Mouse (Mus musculus): ENCODE measurements around the gene Ssr2. TPM values are rescaled to one million over a fixed set of nuclear protein-coding genes. Genes with fewer than 3 reads are reported as not detected.

Gene Ssr2
- polyA plus RNA-seq, 1 experiment from 2014 or later: 260 TPM

GRCm38 (mm10) chr3:88620992-88621536 lies 45.4 kb downstream of the Ssr2 start:
- Histone ChIP-seq H3K4me1 (ENCODE audit: control insufficient read depth, insufficient read depth, low read length) (peaks cover 52% of the 10 kb centered on the region), H3K4me2 (replicated peaks; ENCODE audit: low read depth, low read length) (peak overlapping the region; percentile 95), H3K27me3 (ENCODE audit: control insufficient read depth, insufficient read depth, low read length) (no peaks in the 10 kb centered on the region), H3K9ac (ENCODE audit: low read depth, low read length) (peak overlapping the region; percentile 86), H3K4me3 (ENCODE audit: low read length) (peak overlapping the region; percentile 67), H3K36me3 (ENCODE audit: control insufficient read depth, insufficient read depth, low read length) (0 out of 2 replicates have a peak, but pooled peaks cover 4% of the 10 kb centered on the region), H3K9me3 (ENCODE audit: control insufficient read depth, low read length) (no peaks in the 10 kb centered on the region), H3K27ac (ENCODE audit: low read depth, low read length) (peak overlapping the region; percentile 97)
- WGBS: under 1% methylated on average over 55 of the region's 64 CpGs
- ATAC-seq (ENCODE audit: low FRiP score, low TSS enrichment): peak; percentile 76

GRCm38 (mm10) chr3:88621537-88622112 lies 45.9 kb downstream of the Ssr2 start:
- Histone ChIP-seq H3K27me3 (ENCODE audit: control insufficient read depth, insufficient read depth, low read length) (no peaks in the 10 kb centered on the region), H3K4me1 (ENCODE audit: control insufficient read depth, insufficient read depth, low read length) (peaks cover 52% of the 10 kb centered on the region), H3K4me3 (ENCODE audit: low read length) (peak overlapping the region; percentile 67), H3K9ac (ENCODE audit: low read depth, low read length) (peak overlapping the region; percentile 86), H3K4me2 (replicated peaks; ENCODE audit: low read depth, low read length) (peak overlapping the region; percentile 95), H3K9me3 (ENCODE audit: control insufficient read depth, low read length) (no peaks in the 10 kb centered on the region), H3K27ac (ENCODE audit: low read depth, low read length) (peak overlapping the region; percentile 97), H3K36me3 (ENCODE audit: control insufficient read depth, insufficient read depth, low read length) (peaks cover 8% of the 10 kb centered on the region; the same call in 1 of the 2 replicates)
- under 1% methylated on average over 31 of the region's 36 CpGs for WGBS
- ATAC-seq (ENCODE audit: low FRiP score, low TSS enrichment): peak; percentile 32

- Histone ChIP-seq H3K4me3 (ENCODE audit: low read length) (peak overlapping the region; percentile 67), H3K27ac (ENCODE audit: low read depth, low read length) (peak overlapping the region; percentile 97), H3K4me2 (replicated peaks; ENCODE audit: low read depth, low read length) (peak overlapping the region; percentile 95), H3K27me3 (ENCODE audit: control insufficient read depth, insufficient read depth, low read length) (no peaks in the 10 kb centered on the region), H3K36me3 (ENCODE audit: control insufficient read depth, insufficient read depth, low read length) (peaks cover 9% of the 10 kb centered on the region; the same call in 1 of the 2 replicates), H3K9ac (ENCODE audit: low read depth, low read length) (peak overlapping the region; percentile 86), H3K9me3 (ENCODE audit: control insufficient read depth, low read length) (no peaks in the 10 kb centered on the region), H3K4me1 (ENCODE audit: control insufficient read depth, insufficient read depth, low read length) (peaks cover 58% of the 10 kb centered on the region)
- under 1% methylated on average over 24 of the region's 24 CpGs for WGBS
- no peak for ATAC-seq (ENCODE audit: low FRiP score, low TSS enrichment)
Measured at GRCm38 (mm10) chr3:88622113-88622940, 46.7 kb downstream of the Ssr2 start.

GRCm38 (mm10) chr3:88622941-88623345 lies 47.3 kb downstream of the Ssr2 start:
- WGBS: 0% methylated on average over 4 of the region's 6 CpGs
- peaks cover 9% of the 10 kb centered on the region; the same call in 1 of the 2 replicates for H3K36me3 ChIP-seq (ENCODE audit: control insufficient read depth, insufficient read depth, low read length)
- H3K9me3 ChIP-seq (ENCODE audit: control insufficient read depth, low read length): no peaks in the 10 kb centered on the region
- ATAC-seq (ENCODE audit: low FRiP score, low TSS enrichment): peak; percentile 26
- peak overlapping the region; percentile 95 for H3K4me2 ChIP-seq (replicated peaks; ENCODE audit: low read depth, low read length)
- H3K27me3 ChIP-seq (ENCODE audit: control insufficient read depth, insufficient read depth, low read length): no peaks in the 10 kb centered on the region
- peaks cover 57% of the 10 kb centered on the region for H3K4me1 ChIP-seq (ENCODE audit: control insufficient read depth, insufficient read depth, low read length)
- peak overlapping the region; percentile 86 for H3K9ac ChIP-seq (ENCODE audit: low read depth, low read length)
- peak overlapping the region; percentile 97 for H3K27ac ChIP-seq (ENCODE audit: low read depth, low read length)
- H3K4me3 ChIP-seq (ENCODE audit: low read length): peak overlapping the region; percentile 67

GRCm38 (mm10) chr3:88623346-88624135 lies 47.9 kb downstream of the Ssr2 start:
- H3K9ac ChIP-seq (ENCODE audit: low read depth, low read length): peak overlapping the region; percentile 86
- peaks cover 9% of the 10 kb centered on the region; the same call in 1 of the 2 replicates for H3K36me3 ChIP-seq (ENCODE audit: control insufficient read depth, insufficient read depth, low read length)
- ATAC-seq (ENCODE audit: low FRiP score, low TSS enrichment): no peak
- H3K4me1 ChIP-seq (ENCODE audit: control insufficient read depth, insufficient read depth, low read length): peaks cover 52% of the 10 kb centered on the region
- WGBS: 3% methylated on average over 15 of the region's 15 CpGs
- H3K27me3 ChIP-seq (ENCODE audit: control insufficient read depth, insufficient read depth, low read length): no peaks in the 10 kb centered on the region
- H3K27ac ChIP-seq (ENCODE audit: low read depth, low read length): peak overlapping the region; percentile 97
- peak overlapping the region; percentile 67 for H3K4me3 ChIP-seq (ENCODE audit: low read length)
- H3K4me2 ChIP-seq (replicated peaks; ENCODE audit: low read depth, low read length): peak overlapping the region; percentile 95
- no peaks in the 10 kb centered on the region for H3K9me3 ChIP-seq (ENCODE audit: control insufficient read depth, low read length)

GRCm38 (mm10) chr3:88624324-88624723 lies 48.6 kb downstream of the Ssr2 start:
- peak overlapping the region; percentile 97 for H3K27ac ChIP-seq (ENCODE audit: low read depth, low read length)
- peak overlapping the region; percentile 86 for H3K9ac ChIP-seq (ENCODE audit: low read depth, low read length)
- H3K9me3 ChIP-seq (ENCODE audit: control insufficient read depth, low read length): no peaks in the 10 kb centered on the region
- peaks cover 48% of the 10 kb centered on the region for H3K4me1 ChIP-seq (ENCODE audit: control insufficient read depth, insufficient read depth, low read length)
- H3K4me3 ChIP-seq (ENCODE audit: low read length): peak overlapping the region; percentile 67
- no peak for ATAC-seq (ENCODE audit: low FRiP score, low TSS enrichment)
- peak overlapping the region; percentile 95 for H3K4me2 ChIP-seq (replicated peaks; ENCODE audit: low read depth, low read length)
- no peaks in the 10 kb centered on the region for H3K27me3 ChIP-seq (ENCODE audit: control insufficient read depth, insufficient read depth, low read length)
- H3K36me3 ChIP-seq (ENCODE audit: control insufficient read depth, insufficient read depth, low read length): peaks cover 11% of the 10 kb centered on the region; the same call in 1 of the 2 replicates
- WGBS: 15% methylated on average over 4 of the region's 4 CpGs

- Histone ChIP-seq H3K9ac (ENCODE audit: low read depth, low read length) (peak overlapping the region; percentile 86; the same call in 1 of the 2 replicates), H3K27ac (ENCODE audit: low read depth, low read length) (peak overlapping the region; percentile 97), H3K9me3 (ENCODE audit: control insufficient read depth, low read length) (no peaks in the 10 kb centered on the region), H3K36me3 (ENCODE audit: control insufficient read depth, insufficient read depth, low read length) (peaks cover 17% of the 10 kb centered on the region), H3K4me1 (ENCODE audit: control insufficient read depth, insufficient read depth, low read length) (peaks cover 42% of the 10 kb centered on the region), H3K4me3 (ENCODE audit: low read length) (no peak overlapping the region), H3K27me3 (ENCODE audit: control insufficient read depth, insufficient read depth, low read length) (no peaks in the 10 kb centered on the region), H3K4me2 (replicated peaks; ENCODE audit: low read depth, low read length) (peak overlapping the region; percentile 95)
- WGBS: 27% methylated on average over 2 of the region's 2 CpGs
- no peak for ATAC-seq (ENCODE audit: low FRiP score, low TSS enrichment)
Measured at GRCm38 (mm10) chr3:88624951-88625350, 49.3 kb downstream of the Ssr2 start.

GRCm38 (mm10) chr3:88625531-88625930 lies 49.9 kb downstream of the Ssr2 start:
- H3K9me3 ChIP-seq (ENCODE audit: control insufficient read depth, low read length): no peaks in the 10 kb centered on the region
- ATAC-seq (ENCODE audit: low FRiP score, low TSS enrichment): no peak
- H3K36me3 ChIP-seq (ENCODE audit: control insufficient read depth, insufficient read depth, low read length): peaks cover 23% of the 10 kb centered on the region
- no peak overlapping the region for H3K4me2 ChIP-seq (replicated peaks; ENCODE audit: low read depth, low read length)
- H3K27me3 ChIP-seq (ENCODE audit: control insufficient read depth, insufficient read depth, low read length): no peaks in the 10 kb centered on the region
- H3K27ac ChIP-seq (ENCODE audit: low read depth, low read length): no peak overlapping the region
- 80% methylated on average over 7 of the region's 7 CpGs for WGBS
- no peak overlapping the region for H3K4me3 ChIP-seq (ENCODE audit: low read length)
- no peak overlapping the region for H3K9ac ChIP-seq (ENCODE audit: low read depth, low read length)
- peaks cover 38% of the 10 kb centered on the region for H3K4me1 ChIP-seq (ENCODE audit: control insufficient read depth, insufficient read depth, low read length)

Data from kidney, embryonic 14.5 days (tissue).